Mouse (Mus musculus): ENCODE measurements around the gene Aspdh. TPM values are rescaled to one million over a fixed set of nuclear protein-coding genes. Genes with fewer than 3 reads are reported as not detected.

Gene Aspdh
- polyA plus RNA-seq, 1 experiment from 2014 or later: not detected

DNA sequence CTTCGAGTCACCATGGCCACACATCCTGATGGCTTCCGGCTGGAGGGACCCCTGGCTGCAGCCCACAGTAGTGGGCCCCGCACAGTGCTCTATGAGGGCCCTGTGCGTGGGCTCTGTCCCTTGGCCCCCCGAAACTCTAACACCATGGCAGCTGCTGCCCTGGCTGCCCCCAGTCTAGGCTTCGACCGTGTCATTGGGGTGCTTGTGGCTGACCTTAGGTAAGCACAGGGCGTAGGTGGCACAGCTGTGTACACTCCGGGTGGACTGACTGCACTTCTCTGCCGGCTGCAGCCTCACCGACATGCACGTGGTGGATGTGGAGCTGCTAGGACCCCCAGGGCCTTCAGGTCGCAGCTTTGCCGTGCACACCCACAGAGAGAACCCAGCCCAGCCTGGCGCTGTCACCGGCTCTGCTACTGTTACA is 1.7 kb downstream of the Aspdh start:
- peaks cover 23% of the 10 kb centered on the region for H3K27me3 ChIP-seq
- POLR2A ChIA-PET: no interaction called here
- DNase-seq (ENCODE audit: low read depth, low spot score) (no peak), ATAC-seq (no peak)
- TF ChIP-seq CTCF (IDR thresholded peaks at IDR 0.05): no peak
- in situ Hi-C loops (cut with MboI; ENCODE audit: low pct_unique_long_range_greater_than_20kb): loop anchor here (5.0 kb wide), 2 partner anchors 85 to 210 kb away; partner anchors contain the start of genes Acp4 and Syt3
- CTCF ChIA-PET: interaction anchor here (1.0 kb wide), 1 partner anchor 17 kb away, joined by 3 read pairs; no protein-coding TSS in a partner anchor

GRCm38 (mm10) chr7:44467811-44468411 is 2.7 kb downstream of the Aspdh start, which contains the start of gene Josd2:
Gene Josd2, plus strand, starts transcription at chr7:44467980.
- TF ChIP-seq CTCF (IDR thresholded peaks at IDR 0.05): no peak
- ATAC-seq (peak; percentile 95), DNase-seq (ENCODE audit: low read depth, low spot score) (peak; percentile 96)
- in situ Hi-C loops (cut with MboI; ENCODE audit: low pct_unique_long_range_greater_than_20kb): loop anchor here (5.0 kb wide), 2 partner anchors 86 to 211 kb away; partner anchors contain the start of genes Acp4 and Syt3
- ChIA-PET POLR2A (no interaction called here), CTCF (interaction anchor here (1.0 to 2.4 kb wide), 2 partner anchors 18 kb away, joined by 3 to 9 read pairs; no protein-coding TSS in a partner anchor)
- peaks cover 14% of the 10 kb centered on the region for H3K27me3 ChIP-seq

DNA sequence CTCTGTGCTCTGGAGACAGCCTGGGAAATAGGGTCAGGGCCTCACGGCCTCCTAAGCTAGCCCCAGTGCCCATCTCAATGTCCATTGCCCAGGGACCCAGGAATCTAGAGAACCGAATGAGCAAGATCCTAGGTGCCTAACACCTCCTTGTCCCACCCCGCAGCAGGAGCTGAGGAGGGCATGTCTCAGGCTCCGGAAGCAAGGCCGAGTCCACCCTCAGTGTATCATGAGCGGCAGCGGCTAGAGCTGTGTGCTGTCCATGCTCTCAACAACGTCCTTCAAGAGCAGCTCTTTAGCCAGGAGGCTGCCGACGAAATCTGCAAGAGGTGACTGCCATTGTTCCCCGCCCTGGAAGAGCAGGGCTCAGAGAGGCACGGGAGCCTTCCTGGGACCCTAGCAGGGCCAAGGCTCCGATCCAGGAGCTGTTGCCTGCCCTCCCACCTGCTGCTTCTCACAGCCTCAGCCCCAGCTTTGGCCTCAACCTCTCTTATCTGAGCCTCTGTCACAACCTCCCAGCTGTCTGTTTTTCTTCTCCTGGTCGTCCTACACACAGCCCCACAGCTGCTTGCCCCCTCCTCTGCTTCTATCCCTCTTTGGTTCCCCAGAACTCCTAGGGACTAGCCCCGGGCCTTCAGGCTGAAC is 3.6 kb downstream of the Aspdh start:
- in situ Hi-C loops (cut with MboI; ENCODE audit: low pct_unique_long_range_greater_than_20kb): loop anchor here (5.0 kb wide), 2 partner anchors 86 to 211 kb away; partner anchors contain the start of genes Acp4 and Syt3
- no peak for DNase-seq (ENCODE audit: low read depth, low spot score)
- CTCF ChIA-PET: interaction anchor here (2.4 kb wide), 1 partner anchor 17 kb away, joined by 9 read pairs; no protein-coding TSS in a partner anchor
- no peak for TF ChIP-seq CTCF (IDR thresholded peaks at IDR 0.05)
- POLR2A ChIA-PET: no interaction called here
- no peak for ATAC-seq
- peaks cover 5% of the 10 kb centered on the region for H3K27me3 ChIP-seq

DNA sequence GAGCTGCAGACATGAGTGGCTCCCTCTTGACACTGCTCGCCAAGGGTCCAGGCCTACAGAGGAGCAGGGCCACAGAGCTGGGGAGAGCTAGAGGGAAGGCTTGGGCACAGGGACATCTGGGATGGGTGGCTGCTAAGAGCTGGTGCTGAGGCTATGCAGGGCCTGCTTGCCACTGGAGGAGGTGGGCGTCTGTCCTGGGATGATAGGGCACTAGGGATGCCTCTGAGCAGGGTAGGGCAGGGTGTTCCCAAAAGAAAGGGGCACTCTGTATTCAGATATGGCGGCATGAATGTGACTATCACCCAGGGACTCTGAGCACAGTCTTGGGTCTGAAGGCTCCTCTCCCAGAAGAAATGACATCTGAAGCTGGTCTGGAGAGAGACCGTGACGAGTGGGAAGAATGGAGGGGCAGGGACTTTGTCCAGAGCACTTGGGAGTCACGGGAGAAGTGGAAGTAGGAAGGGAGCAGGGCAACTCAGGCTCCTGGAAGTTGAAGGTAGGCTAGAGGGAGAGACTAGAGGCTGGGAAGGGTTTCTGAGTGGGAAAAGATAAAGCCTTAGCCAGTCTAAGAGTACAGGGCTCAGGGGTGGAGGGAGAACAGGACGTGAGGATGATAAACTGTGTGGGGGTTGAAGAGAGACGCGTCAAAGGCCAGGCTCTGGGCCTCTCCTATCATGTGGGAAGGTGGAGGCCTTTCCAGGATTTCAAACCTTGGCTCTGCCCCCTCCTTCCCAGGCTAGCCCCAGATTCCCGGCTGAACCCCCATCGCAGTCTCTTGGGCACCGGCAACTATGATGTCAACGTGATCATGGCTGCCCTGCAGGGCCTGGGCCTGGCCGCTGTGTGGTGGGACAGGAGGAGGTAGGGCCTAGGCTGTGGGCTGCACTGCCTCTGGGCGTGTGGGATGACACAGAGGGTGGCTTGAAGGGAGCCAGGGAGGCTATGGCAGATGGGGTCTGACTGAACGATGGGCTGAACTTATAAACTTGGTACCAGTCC is 4.8 kb downstream of the Aspdh start:
- TF ChIP-seq CTCF (IDR thresholded peaks at IDR 0.05): no peak
- H3K27me3 ChIP-seq: peaks cover 4% of the 10 kb centered on the region
- in situ Hi-C loops (cut with MboI; ENCODE audit: low pct_unique_long_range_greater_than_20kb): loop anchor here (5.0 kb wide), 2 partner anchors 88 to 213 kb away; partner anchors contain the start of genes Acp4 and Syt3
- no peak for DNase-seq (ENCODE audit: low read depth, low spot score)
- CTCF ChIA-PET: interaction anchor here (2.4 kb wide), 1 partner anchor 16 kb away, joined by 9 read pairs; no protein-coding TSS in a partner anchor
- POLR2A ChIA-PET: no interaction called here
- no peak for ATAC-seq

DNA sequence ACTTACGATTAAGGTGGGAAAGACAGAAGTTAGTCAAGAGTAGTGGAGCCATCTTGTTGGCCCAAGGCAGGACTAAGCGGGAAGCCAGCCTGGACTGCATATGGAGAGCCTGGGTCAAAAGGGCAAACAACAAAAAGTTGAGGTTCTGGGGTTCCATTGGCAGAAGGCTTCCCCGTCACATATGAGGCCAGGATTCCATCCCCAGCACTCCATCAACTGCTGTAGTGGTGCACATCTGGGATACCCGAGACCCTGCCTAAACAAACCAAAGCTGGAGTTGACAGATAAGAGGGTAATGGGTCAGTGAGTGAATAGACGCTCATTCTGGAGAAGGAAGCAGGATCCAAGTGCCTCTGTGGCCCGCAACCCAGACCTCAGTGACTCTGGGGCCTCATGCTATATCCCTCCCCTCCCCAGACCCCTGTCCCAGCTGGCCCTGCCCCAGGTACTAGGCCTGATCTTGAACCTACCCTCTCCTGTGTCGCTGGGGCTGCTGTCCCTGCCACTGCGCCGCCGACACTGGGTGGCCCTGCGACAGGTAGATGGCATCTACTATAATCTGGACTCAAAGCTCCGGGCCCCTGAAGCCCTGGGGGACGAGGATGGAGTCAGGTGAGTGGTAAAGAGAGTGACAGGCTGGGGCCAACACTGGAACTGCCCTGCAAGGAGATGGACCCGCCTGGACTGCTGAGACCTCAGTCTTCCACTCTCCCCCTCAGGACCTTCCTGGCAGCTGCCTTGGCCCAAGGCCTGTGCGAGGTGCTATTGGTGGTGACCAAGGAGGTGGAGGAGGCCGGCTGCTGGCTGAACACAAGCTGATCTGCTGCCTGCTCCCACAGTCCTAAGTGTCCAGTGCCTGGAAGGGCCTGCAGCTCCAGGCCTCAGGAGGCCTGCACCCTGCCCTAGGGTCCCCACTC is 5.8 kb downstream of the Aspdh start:
- in situ Hi-C loops (cut with MboI; ENCODE audit: low pct_unique_long_range_greater_than_20kb): no loop called here
- ATAC-seq: no peak
- TF ChIP-seq CTCF (IDR thresholded peaks at IDR 0.05): no peak
- POLR2A ChIA-PET: no interaction called here
- CTCF ChIA-PET: no interaction called here
- H3K27me3 ChIP-seq: peaks cover 11% of the 10 kb centered on the region
- no peak for DNase-seq (ENCODE audit: low read depth, low spot score)

DNA sequence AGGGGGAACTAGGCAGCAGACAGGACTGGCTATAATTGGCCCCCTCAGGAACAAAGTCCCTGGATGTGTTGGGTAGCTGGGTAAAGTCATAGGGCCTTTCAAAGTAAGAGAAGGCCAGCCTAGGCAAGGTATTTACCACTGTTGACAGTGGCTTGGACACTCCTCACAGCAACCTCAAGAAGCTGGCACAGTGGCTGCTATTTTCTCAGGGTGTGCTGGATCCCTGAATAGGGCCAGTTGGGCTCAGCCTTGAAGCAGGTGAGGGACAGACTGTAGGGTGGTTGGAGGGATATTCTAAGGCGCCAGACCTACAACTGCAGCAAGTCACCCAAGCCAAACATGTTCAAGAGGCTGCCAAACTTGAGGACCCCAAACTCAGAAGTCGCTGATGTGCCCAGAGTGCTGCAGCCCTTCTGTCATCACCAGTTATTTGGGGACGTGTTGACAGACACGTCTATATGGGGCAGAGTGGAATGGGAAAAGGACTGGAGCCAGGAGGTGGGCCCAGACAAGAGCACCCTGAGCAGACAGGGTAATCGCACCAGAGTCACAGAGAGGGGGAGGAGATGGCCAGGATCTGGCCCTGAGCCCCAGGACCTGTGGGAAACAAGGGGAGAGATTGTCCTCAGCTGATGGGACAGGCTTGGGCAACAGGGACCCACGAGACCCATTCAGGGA is 6.8 kb downstream of the Aspdh start:
- ChIA-PET CTCF (no interaction called here), POLR2A (no interaction called here)
- no peak for TF ChIP-seq CTCF (IDR thresholded peaks at IDR 0.05)
- H3K27me3 ChIP-seq: peaks cover 17% of the 10 kb centered on the region
- DNase-seq (ENCODE audit: low read depth, low spot score): no peak
- no peak for ATAC-seq
- in situ Hi-C loops (cut with MboI; ENCODE audit: low pct_unique_long_range_greater_than_20kb): no loop called here

DNA sequence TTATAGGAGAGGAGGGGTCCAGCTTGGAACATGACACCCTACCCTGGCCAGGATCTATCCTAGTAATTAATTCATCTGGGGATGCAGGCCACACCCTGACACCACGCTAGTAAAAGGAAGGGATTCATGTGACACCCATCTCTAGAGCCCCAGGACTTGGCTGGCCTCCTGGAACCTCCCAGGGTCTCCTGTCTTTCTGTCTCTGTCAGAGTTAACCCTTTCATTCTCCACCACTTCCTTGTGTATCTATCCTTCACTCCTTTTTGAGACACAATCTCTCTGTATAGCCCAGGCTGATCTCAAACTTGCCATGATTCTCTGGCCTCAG is 7.3 kb downstream of the Aspdh start:
- H3K27me3 ChIP-seq: peaks cover 21% of the 10 kb centered on the region
- ATAC-seq (no peak), DNase-seq (ENCODE audit: low read depth, low spot score) (no peak)
- POLR2A ChIA-PET: no interaction called here
- in situ Hi-C loops (cut with MboI; ENCODE audit: low pct_unique_long_range_greater_than_20kb): no loop called here
- CTCF ChIA-PET: no interaction called here
- no peak for TF ChIP-seq CTCF (IDR thresholded peaks at IDR 0.05)

- TF ChIP-seq CTCF (IDR thresholded peaks at IDR 0.05): no peak
- no peak for ATAC-seq
- ChIA-PET POLR2A (no interaction called here), CTCF (no interaction called here)
- DNase-seq (ENCODE audit: low read depth, low spot score): no peak
- in situ Hi-C loops (cut with MboI; ENCODE audit: low pct_unique_long_range_greater_than_20kb): no loop called here
- peaks cover 26% of the 10 kb centered on the region for H3K27me3 ChIP-seq
These were observed 7.9 kb downstream of the Aspdh start for GRCm38 (mm10) chr7:44472961-44473646.

- POLR2A ChIA-PET: no interaction called here
- CTCF ChIA-PET: no interaction called here
These were observed 9.2 kb downstream of the Aspdh start for GRCm38 (mm10) chr7:44474419-44474818.

More at GRCm38 (mm10) chr7:44474419-44474818, 9.2 kb downstream of the Aspdh start:
- no peak for ATAC-seq
- no peak for TF ChIP-seq CTCF (IDR thresholded peaks at IDR 0.05)
- DNase-seq (ENCODE audit: low read depth, low spot score): no peak
- H3K27me3 ChIP-seq: peaks cover 33% of the 10 kb centered on the region
- in situ Hi-C loops (cut with MboI; ENCODE audit: low pct_unique_long_range_greater_than_20kb): no loop called here

Measured in Patski (cell line).